Mouse (Mus musculus): ENCODE results near the gene Chka.

The Chka gene

DNA sequence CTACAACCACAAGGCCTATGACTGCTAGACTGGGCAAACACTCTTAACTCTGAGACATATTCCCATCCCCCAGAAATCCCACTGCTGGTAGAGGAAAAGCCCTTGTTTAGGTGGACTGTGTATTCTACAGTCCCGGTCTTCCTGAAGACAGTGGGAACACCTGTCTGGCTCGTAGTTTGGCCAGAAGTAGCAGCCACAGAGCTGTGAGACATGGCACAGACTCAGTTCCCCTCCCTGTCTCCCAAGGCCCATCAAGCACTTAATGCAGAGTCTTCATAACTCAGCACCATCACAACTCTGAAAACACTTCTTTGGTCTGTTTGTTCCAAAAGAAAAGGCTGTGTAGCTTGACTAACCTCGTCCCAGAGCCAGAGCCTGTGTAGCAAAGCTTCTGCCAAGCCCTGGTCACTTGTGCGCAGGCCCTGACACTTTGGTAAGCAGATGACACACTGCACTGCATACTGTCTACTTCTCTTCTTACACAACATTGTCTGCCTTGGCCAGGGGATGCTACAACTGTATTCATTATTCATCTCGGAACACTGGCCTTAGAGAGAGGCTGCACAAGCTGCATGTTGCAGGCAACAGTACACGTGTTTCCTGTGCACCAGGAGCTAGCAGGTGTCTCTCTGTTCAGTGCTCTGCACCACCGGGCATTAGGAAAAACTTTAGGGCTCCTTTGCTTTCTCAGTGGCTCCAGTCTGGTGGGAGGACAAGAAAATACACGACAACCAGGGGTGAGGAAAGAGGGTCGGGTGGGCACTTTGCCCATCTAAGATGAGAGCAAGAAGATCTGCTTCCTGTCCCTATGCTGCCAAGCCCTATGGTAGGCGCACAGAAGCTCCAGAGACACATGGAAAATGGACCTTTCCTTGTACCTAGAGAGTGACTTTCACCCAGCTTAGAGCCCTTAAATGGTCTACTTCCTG, 4.6 kb upstream of the Chka start:
- no peak for DNase-seq (ENCODE audit: low spot score in 2 of 2)

DNA sequence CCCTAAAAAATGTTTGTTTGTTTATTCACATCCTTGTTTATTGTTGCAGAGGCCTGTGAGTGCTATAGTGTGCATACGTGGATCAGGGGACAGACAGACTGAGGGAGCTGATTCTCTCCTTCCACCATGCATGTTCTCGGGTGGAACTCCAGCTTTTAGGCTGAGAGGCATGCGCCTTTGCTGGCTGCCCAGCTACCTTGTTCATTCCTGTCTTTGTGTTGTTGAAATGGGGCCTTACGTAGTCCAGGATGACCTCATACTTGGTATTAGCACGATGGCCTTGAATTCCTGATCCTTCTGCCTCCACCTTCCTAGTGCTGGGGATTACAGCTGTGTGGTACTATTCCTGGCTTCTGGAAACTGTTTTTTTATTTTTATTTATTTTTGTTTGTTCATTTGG, 3.9 kb upstream of the Chka start:
- no peak for DNase-seq (ENCODE audit: low spot score in 2 of 2)

DNA sequence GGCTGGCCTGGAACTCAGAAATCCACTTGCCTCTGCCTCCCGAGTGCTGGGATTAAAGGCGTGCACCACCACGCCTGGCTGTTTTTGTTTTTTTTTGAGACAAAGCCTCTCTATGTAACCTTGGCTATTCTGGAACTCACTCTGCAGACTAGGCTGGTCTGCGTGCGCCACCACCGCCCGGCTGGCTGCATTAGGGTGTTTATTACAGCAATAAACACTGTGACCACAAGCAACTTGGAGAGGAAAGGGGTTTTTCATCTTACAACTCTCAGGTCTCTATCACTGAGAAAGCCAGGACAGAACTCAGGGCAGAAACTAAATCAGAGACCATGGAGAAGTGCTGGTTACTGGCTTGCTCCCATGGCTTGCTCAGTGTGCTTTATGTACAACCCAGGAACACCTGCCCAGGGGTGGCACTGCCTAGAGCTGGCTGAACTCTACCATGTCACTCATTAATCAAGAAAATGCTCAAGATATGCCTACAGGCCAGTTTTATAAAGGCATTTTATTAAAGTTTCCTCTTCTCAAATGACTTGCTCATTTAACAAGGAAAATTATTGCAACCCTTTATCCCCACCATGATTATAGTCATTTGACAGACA, 3.3 kb upstream of the Chka start:
- DNase-seq (ENCODE audit: low spot score in 2 of 2) = no peak

DNA sequence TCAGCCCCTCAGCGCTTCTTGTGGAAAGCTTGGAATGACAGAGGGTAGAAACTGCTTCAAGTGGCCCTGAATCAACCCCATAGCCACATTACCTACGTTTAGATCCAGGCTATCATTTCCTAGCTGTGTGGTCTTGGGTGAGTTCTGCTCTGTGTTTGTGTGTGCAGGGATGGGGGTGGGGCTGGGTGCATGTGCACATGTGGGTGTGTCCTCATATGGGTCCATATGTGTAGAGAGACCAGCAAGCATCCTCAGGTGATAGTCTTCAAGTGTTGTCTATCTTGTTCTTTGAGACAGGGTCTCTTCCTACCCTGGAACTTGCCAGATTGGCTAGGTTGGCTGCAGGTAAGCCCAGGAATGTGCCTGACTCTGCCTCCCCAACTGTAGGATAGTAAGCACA, 2.3 kb upstream of the Chka start:
- DNase-seq (ENCODE audit: low spot score in 2 of 2) = no peak

DNA sequence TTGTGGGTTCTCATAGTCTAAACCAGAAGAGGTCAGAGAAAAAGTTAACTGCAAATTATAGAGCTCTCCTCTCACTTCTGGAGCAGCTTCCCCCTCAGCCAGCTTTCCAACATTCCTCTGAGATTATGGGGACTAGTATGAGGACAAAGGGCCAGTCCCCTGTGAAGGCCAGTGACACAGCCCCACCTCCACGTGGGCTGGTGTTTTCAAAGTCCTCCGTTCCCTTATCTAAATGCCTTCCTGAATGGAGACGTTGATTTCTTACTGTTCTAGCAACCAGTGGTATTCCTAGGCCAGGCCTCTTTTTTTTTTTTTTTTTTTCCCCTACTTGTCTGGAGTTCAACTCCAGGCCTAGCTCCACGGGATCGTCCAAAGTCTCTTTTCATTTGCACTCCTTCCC, 1.5 kb upstream of the Chka start:
- no peak for DNase-seq (ENCODE audit: low spot score in 2 of 2)

DNA sequence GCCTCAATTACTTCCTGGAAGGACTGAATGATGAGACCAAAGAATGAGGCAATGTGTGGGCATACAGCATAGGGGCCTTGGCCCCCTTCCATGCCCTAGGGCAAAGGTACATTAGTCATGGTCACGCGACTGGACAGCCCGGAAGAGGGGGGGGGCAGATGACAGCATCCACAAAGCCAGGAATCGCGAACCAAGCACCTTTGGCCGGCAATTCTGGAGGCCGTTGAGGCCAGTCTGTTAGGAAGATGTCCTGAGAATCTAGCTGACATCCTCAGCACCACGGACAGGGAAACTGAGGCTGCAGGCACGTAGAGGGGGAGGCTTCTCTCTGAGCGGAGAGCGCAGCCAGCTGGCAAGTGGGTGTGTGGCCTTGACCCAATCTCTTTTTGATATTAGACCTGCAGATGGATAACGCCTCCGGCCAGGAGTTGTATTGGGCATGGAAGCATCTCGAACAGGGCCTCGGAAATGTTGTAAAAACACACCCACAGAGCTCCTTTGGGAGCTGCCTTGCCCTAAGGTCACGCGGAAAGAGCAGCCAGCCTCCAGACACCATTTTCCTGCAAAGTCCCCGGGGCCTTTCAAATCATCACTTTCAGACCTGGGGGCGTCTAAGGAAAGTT, 615 bp upstream of the Chka start:
- DNase-seq (ENCODE audit: low spot score in 2 of 2) = peak; percentile 25 to 40

DNA sequence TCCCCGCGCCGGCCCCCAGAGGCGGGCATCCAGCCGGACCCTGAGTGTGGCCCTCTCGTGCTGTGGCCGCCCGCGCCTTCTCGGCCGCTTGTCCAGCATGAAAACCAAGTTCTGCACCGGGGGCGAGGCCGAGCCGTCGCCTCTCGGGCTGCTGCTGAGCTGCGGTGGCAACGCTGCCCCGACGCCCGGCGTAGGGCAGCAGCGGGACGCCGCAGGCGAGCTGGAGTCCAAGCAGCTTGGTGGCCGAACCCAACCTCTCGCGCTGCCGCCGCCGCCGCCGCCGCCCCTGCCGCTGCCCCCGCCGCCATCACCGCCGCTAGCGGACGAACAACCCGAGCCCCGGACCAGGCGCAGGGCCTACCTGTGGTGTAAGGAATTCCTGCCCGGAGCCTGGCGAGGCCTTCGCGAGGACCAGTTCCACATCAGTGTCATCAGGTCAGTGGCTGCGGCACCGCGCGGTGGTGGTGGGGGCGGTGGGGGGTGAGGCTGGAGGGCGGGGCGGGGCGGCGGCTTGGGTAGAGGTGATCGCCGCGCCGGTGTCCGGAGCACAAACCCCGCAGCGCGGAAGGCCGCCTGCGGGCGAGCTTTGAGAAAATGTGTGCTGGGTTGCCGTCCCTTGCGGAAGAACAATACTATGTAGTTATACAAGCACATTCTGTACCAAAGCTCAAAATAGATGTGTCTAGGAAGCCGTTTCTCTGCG, 557 bp downstream of the Chka start:
- DNase-seq (ENCODE audit: low spot score in 2 of 2) = peak; percentile 66 to 68

DNA sequence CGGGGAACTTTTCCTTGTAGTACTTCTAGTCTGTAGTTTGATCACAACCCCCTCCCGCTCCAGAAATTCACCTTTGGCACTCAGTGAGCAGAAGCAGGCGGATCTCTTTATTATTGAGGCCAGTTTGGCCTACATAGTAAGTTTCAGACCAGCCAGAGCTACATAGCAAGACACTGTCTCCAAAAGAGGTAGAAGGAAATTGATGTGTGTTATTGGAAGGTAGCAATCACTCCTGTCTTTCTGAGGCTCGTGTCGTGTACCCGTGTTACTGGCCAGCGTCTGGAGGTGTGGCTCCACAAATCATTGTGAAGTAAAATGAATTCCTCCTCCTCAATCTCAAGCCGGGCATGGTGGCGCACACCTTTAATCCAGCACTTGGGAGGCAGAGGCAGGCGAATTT, 1.5 kb downstream of the Chka start:
- DNase-seq (ENCODE audit: low spot score in 2 of 2) = no peak

DNA sequence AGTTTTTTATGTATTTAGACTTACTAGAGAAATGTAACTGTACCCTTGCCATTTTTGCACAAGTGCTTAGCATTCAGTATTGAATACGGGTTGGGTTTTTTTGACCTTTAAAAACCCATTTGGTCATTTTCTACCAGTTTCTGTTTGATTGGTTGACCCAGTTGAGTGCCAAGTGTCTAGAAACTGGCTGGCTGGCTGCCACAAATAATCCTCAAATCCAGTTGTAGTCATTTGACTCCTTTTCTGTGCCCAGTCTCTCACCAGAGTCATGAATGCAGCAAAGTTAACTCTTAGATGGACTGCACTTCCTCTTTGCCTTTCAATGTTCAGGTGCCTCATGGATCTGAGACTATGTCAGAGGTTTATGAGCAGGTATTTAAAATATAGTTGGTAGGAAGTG, 2.3 kb downstream of the Chka start:
- DNase-seq (ENCODE audit: low spot score in 2 of 2) = no peak

DNA sequence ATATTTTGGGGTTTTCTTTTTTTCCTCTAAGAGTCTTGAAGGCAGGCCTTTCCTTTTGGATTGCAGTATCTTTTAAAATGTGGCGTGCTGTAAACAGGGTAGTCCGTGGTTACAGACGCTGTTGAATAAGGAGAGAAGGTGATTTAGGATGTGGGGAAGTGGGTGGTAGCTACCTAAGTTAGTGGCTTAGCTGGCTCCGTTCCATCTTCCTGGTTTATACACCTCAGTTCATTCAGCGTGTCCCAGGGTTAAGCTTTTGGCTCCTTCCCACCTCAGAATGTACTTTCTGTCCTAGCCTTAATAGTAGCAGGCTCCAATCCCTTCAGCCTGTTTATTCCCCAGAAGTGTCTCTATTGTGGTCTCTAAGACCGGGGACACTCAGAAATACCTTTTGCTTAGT, 3.5 kb downstream of the Chka start:
- no peak for DNase-seq (ENCODE audit: low spot score in 2 of 2)

DNA sequence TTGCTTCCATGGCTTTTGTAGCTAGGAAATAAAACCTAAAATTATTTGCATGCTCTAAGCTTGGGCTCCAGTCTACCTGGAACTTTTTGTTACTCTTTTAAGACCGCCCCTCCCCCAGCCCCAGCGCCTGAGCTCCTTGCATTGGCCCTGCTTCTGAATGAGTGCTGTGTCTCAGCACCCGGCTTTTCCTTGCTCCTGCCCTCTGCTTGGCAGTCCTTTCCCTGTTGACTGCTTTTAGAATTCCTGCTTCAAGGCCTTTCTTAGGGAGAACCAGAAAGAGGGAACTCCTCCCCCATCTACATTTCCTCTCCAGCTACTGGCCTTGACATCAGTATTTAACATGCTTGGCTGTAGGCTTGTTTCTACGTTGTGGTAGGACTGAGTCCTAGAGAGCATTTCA, 4.0 kb downstream of the Chka start:
- no peak for DNase-seq (ENCODE audit: low spot score in 2 of 2)

DNA sequence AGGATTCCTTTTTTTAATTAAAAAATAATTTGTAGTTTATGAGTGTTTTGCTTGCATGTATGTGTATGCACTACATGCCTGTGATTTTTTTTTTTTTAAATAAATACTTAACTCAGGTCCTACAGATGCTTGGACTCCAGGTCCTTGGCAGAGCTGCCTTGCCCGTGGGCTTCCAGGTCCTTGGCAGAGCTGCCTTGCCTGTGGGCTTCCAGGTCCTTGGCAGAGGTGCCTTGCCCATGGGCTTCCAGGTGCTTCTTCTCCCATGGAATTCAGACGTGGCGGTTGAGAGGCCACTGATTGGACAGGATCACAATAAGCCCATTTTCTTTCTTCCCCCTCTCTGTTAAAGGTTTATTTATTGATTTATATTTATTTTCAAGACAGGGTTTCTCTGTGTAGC, 5.6 kb downstream of the Chka start:
- DNase-seq (ENCODE audit: low spot score in 2 of 2) = no peak

DNA sequence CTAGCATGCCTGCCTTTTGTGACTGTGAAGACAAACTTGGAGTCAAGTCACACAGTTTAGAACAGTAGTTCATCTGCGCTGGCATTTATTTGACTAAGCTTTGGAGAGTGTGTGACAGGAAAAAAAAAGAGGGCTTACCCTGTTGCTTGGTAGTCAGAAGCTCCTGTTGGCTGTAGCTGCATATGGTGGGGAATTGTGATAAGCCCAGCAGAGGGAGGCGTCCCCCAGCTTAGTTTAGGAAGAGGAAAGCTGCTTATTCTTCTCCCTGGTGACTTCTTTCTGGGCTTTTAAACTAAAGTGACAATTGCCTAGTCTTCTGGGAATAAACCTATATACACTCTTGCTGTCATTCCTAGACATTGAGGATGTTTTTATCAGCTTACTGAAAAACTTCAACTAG, 11.1 kb downstream of the Chka start:
- DNase-seq (ENCODE audit: low spot score in 2 of 2) = no peak

DNA sequence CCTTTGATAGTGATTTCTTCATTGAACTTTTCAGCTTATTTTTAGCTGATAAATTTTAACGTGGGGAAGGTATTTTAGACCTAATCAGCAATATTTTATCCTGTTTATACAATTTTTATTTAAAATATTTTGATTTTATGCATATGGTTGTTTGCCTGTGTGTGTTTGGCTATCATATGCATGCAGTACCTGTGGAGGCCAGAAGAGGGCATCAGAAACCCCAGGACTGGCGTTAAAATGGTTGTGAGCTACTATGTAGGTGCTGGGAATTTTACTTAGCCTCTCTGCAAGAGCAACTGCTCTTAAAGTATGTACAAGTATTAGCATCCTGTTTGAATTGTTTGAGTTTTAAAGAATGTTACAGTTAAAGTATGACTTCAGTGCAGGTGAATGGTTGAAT, 13.4 kb downstream of the Chka start:
- peak in 1 of 2 experiments; percentile 36 for DNase-seq (ENCODE audit: low spot score in 2 of 2)

DNA sequence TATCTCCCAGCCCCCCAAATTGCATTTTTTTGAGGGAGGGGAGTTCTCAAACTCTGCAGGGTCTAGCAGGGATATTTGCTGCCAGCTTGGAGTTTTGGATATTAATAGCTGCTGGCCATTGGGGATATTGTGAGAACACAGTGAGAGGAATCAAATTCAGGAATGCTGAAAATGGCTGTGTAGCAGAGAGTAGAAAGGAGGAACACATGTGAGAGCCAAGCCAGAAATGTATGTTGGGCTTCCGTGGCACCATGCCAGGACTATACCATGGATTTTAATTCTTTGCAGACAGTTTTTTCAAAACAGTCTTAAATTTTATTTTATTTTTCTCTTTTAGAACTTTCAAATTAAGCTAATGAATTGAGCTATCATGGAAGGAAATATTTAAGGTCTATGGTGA, 16.7 kb downstream of the Chka start:
- no peak for DNase-seq (ENCODE audit: low spot score in 2 of 2)

DNA sequence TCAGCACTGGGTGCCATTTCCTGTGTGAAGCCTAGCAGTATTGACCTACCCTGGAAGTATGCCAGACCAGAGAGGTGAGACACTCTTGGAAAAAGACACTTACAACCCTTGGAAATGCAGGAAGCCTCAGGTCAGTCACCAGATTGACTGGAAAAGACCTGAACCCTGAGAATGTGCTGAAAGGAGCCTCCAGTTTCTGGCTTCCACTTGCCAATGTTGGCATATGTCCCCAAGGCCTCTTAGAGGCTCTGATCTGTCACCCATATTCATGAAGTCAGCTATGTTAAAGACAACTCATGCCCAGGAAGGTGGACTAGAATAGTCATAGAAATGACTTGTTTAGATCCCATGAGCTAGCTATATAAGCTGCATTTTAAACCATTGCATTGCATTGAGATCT, 19.9 kb downstream of the Chka start:
- no peak for DNase-seq (ENCODE audit: low spot score in 2 of 2)

DNA sequence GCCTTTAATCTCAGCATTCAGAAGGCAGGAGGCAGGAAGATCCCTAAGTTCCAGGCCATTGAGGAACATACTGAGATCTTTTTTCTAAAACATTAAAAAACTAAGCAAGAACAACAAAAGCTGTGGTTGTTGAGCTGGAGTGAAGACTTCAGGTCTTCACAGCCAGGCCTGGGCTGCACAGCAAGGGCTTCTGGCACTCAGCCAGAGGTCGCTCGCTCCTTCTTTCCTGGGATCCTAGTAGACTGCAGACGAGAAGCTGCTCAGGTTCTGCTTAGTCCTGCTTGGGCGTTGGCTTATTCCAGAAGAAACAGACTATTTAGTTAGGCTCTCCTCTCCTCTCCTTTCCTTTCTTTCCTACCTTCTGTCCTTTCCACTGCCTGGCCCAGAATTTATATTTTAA, 20.8 kb downstream of the Chka start:
- no peak for DNase-seq (ENCODE audit: low spot score in 2 of 2)

DNA sequence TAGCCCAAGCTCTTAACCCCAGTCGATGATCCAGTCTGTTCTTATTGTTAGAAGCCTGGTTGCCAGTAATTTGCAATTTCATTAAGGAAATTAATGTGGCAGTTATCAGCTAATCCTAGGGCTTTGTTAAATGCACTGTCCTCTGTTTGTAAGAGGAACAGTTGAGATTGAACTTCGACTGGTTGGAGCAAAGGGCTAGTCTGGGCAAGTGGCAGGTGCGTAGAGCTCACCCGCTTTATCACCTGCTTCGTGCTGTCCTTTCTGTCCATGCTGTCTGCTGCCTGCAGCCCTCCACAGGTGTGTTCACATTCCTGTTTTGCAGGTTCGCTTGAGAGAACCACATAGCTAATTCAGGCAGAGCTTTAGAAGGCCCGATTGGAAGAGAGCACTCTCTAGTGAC, 23.5 kb downstream of the Chka start:
- DNase-seq (ENCODE audit: low spot score in 2 of 2) = no peak

DNA sequence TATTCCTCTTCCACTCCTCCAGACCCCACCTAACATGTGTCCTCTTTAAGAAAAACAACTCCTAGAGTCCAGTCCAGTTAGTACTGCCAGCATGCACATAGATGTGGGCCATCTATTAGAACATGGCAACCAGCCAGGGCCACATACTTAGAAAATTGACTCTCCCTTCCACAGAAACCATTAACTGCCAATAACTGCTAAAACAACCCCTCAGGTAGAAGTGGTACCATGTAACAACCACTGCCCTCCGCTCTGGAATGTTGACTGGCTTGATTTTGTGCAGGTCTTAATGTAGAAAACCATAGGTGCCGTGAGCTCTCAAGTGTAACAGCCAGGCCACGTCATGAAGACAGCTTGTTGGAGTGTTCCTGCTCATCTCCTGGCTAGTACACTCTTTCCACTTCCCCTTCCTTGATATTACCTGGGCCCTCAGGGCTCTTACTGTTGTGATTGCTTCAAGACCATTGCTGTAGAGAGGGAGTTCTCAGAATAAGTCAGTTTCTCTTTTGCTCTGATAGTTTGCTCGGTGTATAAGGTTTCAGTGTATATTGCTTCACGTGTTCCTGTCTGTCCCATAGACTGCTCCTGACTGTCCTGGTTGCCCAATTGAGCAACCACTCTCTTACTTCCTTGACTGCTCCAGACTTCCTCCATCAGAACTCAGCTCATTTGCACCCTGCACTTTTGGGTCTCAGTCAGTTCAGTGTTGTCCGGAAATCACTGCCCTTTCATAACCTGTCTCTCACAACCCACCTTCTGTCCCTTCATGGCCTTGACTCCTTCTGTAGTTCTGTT, 28.7 kb downstream of the Chka start:
- DNase-seq (ENCODE audit: low spot score in 2 of 2) = no peak

DNA sequence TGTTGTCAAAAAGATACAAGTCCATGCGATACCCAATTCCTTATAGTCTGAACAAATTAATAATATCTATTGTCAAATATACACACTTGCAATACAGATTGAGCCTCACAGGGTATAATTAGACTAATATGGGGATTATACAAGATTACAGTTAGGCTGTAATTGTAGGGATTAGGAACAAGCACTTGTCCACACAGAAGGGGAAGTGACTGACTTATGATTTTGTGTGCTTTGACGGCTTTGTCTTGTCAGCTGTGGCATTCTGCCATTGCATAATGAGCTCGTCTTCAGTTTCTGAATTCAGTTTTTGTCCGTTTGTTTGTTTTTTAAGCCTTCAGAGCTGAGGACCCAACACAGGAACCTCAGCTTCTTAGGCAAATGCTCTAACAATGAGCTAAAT, 30.6 kb downstream of the Chka start:
- DNase-seq (ENCODE audit: low spot score in 2 of 2) = no peak

DNA sequence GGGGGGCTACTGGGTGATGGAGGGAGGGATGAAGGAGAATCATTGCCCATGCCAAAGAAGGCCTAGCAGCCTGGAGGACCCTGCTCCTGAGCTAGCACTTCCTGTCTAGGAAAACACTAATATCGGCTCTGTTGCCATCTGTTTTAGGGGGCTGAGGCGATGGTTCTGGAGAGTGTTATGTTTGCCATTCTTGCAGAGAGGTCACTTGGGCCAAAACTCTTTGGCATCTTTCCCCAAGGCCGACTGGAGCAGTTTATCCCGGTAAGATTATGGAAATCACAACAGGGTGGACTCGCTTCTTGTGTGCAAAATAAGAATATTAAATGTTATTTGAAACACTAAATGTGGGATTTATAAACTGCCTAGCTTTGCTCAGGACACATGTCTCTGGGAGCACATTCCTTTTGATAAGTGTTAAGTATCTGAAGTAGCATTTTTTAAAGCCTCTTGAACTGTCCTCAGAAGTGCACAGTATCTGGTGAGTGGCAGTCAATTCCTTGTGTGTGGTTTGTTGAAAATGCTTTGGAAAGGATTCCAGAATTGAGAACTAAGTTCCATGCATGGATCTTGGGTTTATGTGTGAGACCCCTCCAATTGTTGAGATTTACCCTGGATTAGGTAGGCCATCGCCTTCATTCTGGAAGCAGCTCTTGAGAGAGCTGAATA, 32.9 kb downstream of the Chka start:
- no peak for DNase-seq (ENCODE audit: low spot score in 2 of 2)

Measured in spleen, postnatal 10 days (tissue).